Mouse (Mus musculus) embryonic facial prominence, embryonic 14.5 days (tissue): Measurements from ENCODE around the gene Rtn4rl1. TPM values are rescaled to one million over a fixed set of nuclear protein-coding genes. Genes with fewer than 3 reads are reported as not detected.

Experiments
- ATAC-seq: fragments of 200-750 bp; cut with Nextera tagmentation; 2 replicates; pipeline ENCODE4 v1.8.0; 2017; ENCODE audit warnings: low read depth, moderate number of reproducible peaks, moderate TSS enrichment
- DNase-seq: peaks from one replicate; pipeline ENCODE4 v3.0.0-alpha.2; 2015; ENCODE audit warnings: low spot score
- H3K27ac ChIP-seq: fragments of 300-500 bp; sonication (generic); replicated peaks from 2 replicates; pipeline ENCODE4 v1.5.1; 2014; ENCODE audit warnings: low read depth, mild to moderate bottlenecking, low read length, moderate library complexity
- H3K27me3 ChIP-seq: fragments of 300-500 bp; sonication (generic); replicated peaks from 2 replicates; pipeline ENCODE4 v1.6.1; 2014; ENCODE audit warnings: low read length; ENCODE audit not compliant: control insufficient read depth, insufficient read depth
- H3K36me3 ChIP-seq: fragments of 300-500 bp; sonication (generic); 2 replicates; pipeline ENCODE4 v1.6.1; 2014; ENCODE audit warnings: low read length, mixed read lengths; ENCODE audit not compliant: control insufficient read depth, insufficient read depth
- H3K4me1 ChIP-seq: fragments of 300-500 bp; sonication (generic); 2 replicates; pipeline ENCODE4 v1.6.1; 2014; ENCODE audit warnings: antibody characterized with exemption, low read length; ENCODE audit not compliant: control insufficient read depth, insufficient read depth
- H3K4me2 ChIP-seq: fragments of 300-500 bp; sonication (generic); 2 replicates; pipeline ENCODE4 v1.6.1; 2014; ENCODE audit warnings: low read depth, mild to moderate bottlenecking, low read length, moderate library complexity, mixed read lengths
- H3K4me3 ChIP-seq: fragments of 300-500 bp; sonication (generic); 2 replicates; pipeline ENCODE4 v1.5.1; 2014; ENCODE audit warnings: low read depth, mild to moderate bottlenecking, low read length
- H3K9ac ChIP-seq: fragments of 300-500 bp; sonication (generic); 2 replicates; pipeline ENCODE4 v1.6.1; 2014; ENCODE audit warnings: low read depth, mild to moderate bottlenecking, low read length, moderate library complexity, mixed read lengths
- H3K9me3 ChIP-seq: fragments of 300-500 bp; sonication (generic); 2 replicates; pipeline ENCODE4 v1.6.1; 2016; ENCODE audit warnings: low read length; ENCODE audit not compliant: control insufficient read depth
- WGBS: fragments of 180-500 bp; shearing (Covaris S2); extraction: QIAGEN DNeasy Blood & Tissue Kit; methylation state at CpG from one replicate; pipeline ENCODE4 v1.1.7; 2014; 5-methylcytosine and 5-hydroxymethylcytosine counted together
- polyA plus RNA-seq: library from polyadenylated mRNA; unstranded; fragments of >200 nt; fragmentation: Nextera tagmentation; extraction: Ambion mirVana; gene quantifications from 2 replicates; pipeline ENCODE4 v1.2.1, GENCODE M21; 2014

Rtn4rl1 gene
- polyA plus RNA-seq, 1 experiment from 2014 or later = 4.9 TPM

DNA sequence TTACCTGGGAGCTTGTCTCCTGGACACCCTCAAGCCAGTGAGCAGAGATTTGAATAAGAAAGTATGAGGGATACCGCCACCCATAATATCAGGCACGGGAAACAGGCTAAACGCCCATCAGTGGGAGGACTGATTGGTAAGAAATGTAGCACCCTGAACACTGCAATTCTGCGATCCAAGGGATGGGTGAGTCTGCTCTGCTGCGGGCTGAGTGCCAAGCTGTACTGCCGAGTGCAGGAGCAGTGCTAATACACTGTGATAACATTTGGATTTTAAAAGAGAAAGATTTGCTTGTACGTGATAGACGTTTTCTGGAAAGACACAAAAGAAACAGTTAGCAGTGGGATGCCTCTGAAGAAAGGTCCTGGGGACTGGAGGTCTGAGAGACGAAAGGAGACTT is 26.5 kb downstream of the Rtn4rl1 start:
- 47% methylated on average over 9 of the region's 9 CpGs for WGBS
- no peak for DNase-seq

GRCm38 (mm10) chr11:75220517-75221145 is 27.0 kb downstream of the Rtn4rl1 start:
- Histone ChIP-seq H3K27me3 (no peaks in the 10 kb centered on the region), H3K4me2 (no peak overlapping the region), H3K9me3 (no peaks in the 10 kb centered on the region), H3K4me1 (no peaks in the 10 kb centered on the region), H3K4me3 (no peak overlapping the region), H3K27ac (no peak overlapping the region), H3K9ac (no peak overlapping the region), H3K36me3 (no peaks in the 10 kb centered on the region)
- ATAC-seq (no peak), DNase-seq (no peak)
- 49% methylated on average over 4 of the region's 6 CpGs for WGBS

More for the DNA sequence above, 26.5 kb downstream of the Rtn4rl1 start:
- Histone ChIP-seq H3K27me3 (no peaks in the 10 kb centered on the region), H3K9me3 (no peaks in the 10 kb centered on the region), H3K4me2 (no peak overlapping the region), H3K4me3 (no peak overlapping the region), H3K36me3 (no peaks in the 10 kb centered on the region), H3K9ac (no peak overlapping the region), H3K27ac (no peak overlapping the region), H3K4me1 (no peaks in the 10 kb centered on the region)
- ATAC-seq = no peak

DNA sequence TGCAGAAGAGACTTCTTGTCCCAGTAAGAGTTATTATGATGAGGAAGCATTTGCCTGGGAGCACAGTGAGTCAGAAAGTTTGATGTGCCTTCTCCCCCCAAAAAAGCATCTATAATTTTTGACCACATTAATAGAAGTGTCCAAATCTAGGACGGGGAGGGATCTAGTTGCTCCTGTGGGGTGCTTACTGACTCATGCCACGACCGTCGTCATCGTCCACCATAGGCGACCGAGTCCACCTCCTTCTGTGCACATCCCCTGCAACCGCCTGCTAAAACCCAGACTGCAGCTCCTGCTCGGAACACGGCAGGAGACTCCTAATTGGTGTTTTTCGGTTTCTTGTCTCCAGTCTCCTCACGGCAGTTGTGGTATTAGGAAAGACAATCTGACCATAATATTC is 30.5 kb downstream of the Rtn4rl1 start:
- no peaks in the 10 kb centered on the region for H3K36me3 ChIP-seq
- DNase-seq (no peak), ATAC-seq (no peak)
- no peak overlapping the region for H3K4me3 ChIP-seq
- H3K27ac ChIP-seq = no peak overlapping the region
- no peak overlapping the region for H3K4me2 ChIP-seq
- H3K4me1 ChIP-seq = no peaks in the 10 kb centered on the region
- H3K9me3 ChIP-seq = no peaks in the 10 kb centered on the region
- no peaks in the 10 kb centered on the region for H3K27me3 ChIP-seq
- H3K9ac ChIP-seq = no peak overlapping the region
- 81% methylated on average over 12 of the region's 12 CpGs for WGBS

GRCm38 (mm10) chr11:75224835-75225234 is 31.3 kb downstream of the Rtn4rl1 start:
- 86% methylated on average over 4 of the region's 4 CpGs for WGBS
- Histone ChIP-seq H3K9ac (no peak overlapping the region), H3K36me3 (no peaks in the 10 kb centered on the region), H3K4me3 (no peak overlapping the region), H3K27ac (no peak overlapping the region), H3K4me1 (no peaks in the 10 kb centered on the region), H3K27me3 (no peaks in the 10 kb centered on the region), H3K9me3 (no peaks in the 10 kb centered on the region), H3K4me2 (no peak overlapping the region)
- ATAC-seq (no peak), DNase-seq (no peak)

DNA sequence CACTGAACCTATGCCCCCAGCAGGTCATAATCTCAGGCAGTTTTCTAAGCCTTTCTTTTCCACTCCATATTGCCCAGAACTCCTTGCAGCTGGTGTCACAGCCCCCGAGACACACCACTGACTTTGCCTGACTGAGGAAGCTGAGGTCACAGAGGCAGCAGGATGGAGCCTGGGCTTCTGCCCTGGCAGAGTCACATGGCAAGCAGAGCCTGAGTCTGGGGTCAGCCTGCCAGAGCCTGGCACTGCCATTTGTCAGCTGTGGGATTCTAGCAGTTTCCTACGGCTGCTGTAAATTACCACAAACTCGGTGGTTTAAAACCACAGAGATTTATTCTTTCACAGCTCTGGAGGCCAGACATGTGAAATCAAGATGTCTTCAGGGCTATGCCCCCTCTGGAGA is 34.0 kb downstream of the Rtn4rl1 start:
- Histone ChIP-seq H3K4me3 (no peak overlapping the region), H3K36me3 (no peaks in the 10 kb centered on the region), H3K27me3 (no peaks in the 10 kb centered on the region), H3K27ac (no peak overlapping the region), H3K4me2 (no peak overlapping the region), H3K9ac (no peak overlapping the region), H3K9me3 (no peaks in the 10 kb centered on the region), H3K4me1 (peaks cover 7% of the 10 kb centered on the region)
- DNase-seq = no peak
- 49% methylated on average over 3 of the region's 3 CpGs for WGBS
- ATAC-seq = no peak

GRCm38 (mm10) chr11:75229289-75229688 is 35.7 kb downstream of the Rtn4rl1 start:
- Histone ChIP-seq H3K27ac (no peak overlapping the region), H3K36me3 (no peaks in the 10 kb centered on the region), H3K27me3 (peaks cover 8% of the 10 kb centered on the region), H3K9ac (no peak overlapping the region), H3K4me2 (no peak overlapping the region), H3K9me3 (no peaks in the 10 kb centered on the region), H3K4me1 (peaks cover 7% of the 10 kb centered on the region), H3K4me3 (no peak overlapping the region)
- 77% methylated on average over 6 of the region's 6 CpGs for WGBS
- ATAC-seq = no peak
- DNase-seq = no peak

- no peaks in the 10 kb centered on the region for H3K36me3 ChIP-seq
- peaks cover 16% of the 10 kb centered on the region for H3K27me3 ChIP-seq
- peaks cover 7% of the 10 kb centered on the region for H3K4me1 ChIP-seq
- no peak for DNase-seq
- no peak overlapping the region for H3K4me2 ChIP-seq
- ATAC-seq = no peak
- no peak overlapping the region for H3K4me3 ChIP-seq
- H3K9me3 ChIP-seq = no peaks in the 10 kb centered on the region
- WGBS = 95% methylated on average over 6 of the region's 6 CpGs
- no peak overlapping the region for H3K9ac ChIP-seq
- no peak overlapping the region for H3K27ac ChIP-seq
Observed at GRCm38 (mm10) chr11:75230272-75230760, 36.7 kb downstream of the Rtn4rl1 start.

DNA sequence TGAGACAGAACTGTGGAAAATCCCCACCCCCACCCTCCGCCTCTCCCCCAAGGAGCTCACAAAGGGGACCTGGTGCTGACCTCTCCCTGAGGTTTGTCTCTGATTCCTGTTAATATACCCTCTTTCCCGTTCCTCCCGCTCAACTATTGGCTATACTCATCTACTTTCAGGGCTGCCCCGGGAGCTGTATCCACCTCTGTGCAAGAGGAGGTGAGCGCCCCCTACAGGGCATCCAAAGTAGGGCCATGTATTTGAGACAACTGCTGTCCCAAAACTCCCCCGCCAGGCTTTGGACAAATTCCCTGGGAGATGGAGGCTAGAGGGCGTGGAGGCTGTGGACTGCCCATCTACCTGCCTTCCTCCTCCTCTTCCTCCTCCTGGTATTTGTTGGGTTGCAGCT is 38.2 kb downstream of the Rtn4rl1 start:
- Histone ChIP-seq H3K27ac (no peak overlapping the region), H3K4me2 (no peak overlapping the region), H3K9ac (no peak overlapping the region), H3K27me3 (peaks cover 21% of the 10 kb centered on the region), H3K4me3 (no peak overlapping the region), H3K9me3 (no peaks in the 10 kb centered on the region), H3K4me1 (peaks cover 7% of the 10 kb centered on the region), H3K36me3 (no peaks in the 10 kb centered on the region)
- no peak for ATAC-seq
- 9% methylated on average over 7 of the region's 7 CpGs for WGBS
- DNase-seq = peak; percentile 68

- ATAC-seq (no peak; the same call in 1 of the 2 replicates), DNase-seq (no peak)
- Histone ChIP-seq H3K9me3 (no peaks in the 10 kb centered on the region), H3K27ac (no peak overlapping the region), H3K36me3 (no peaks in the 10 kb centered on the region), H3K4me2 (no peak overlapping the region), H3K4me3 (no peak overlapping the region), H3K27me3 (peaks cover 21% of the 10 kb centered on the region), H3K4me1 (peaks cover 7% of the 10 kb centered on the region), H3K9ac (no peak overlapping the region)
- 63% methylated on average over 4 of the region's 4 CpGs for WGBS
Observed at GRCm38 (mm10) chr11:75232434-75232833, 38.9 kb downstream of the Rtn4rl1 start.
